Mouse (Mus musculus): Measurements from ENCODE around the gene Agmo.

Agmo gene

DNA sequence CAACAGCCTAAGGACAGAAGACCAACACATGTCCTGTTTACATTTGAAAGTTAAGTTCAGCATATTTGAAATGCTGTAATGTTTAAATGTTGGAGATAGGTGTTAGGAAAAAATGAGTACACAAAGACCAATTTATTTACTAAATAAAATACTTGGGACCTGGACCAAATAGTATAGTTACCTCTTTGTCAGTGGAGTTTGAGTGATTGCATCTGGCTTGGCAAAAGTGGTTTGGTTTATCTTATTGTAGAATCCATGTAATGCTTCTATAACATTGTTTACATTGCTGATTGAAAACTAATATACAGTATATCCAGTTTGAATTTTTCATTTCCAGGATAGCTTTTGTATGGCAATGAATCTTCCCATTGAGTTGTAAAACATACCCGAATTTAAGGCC lies 193.0 kb downstream of the Agmo start:
- DNase-seq = no peak

DNA sequence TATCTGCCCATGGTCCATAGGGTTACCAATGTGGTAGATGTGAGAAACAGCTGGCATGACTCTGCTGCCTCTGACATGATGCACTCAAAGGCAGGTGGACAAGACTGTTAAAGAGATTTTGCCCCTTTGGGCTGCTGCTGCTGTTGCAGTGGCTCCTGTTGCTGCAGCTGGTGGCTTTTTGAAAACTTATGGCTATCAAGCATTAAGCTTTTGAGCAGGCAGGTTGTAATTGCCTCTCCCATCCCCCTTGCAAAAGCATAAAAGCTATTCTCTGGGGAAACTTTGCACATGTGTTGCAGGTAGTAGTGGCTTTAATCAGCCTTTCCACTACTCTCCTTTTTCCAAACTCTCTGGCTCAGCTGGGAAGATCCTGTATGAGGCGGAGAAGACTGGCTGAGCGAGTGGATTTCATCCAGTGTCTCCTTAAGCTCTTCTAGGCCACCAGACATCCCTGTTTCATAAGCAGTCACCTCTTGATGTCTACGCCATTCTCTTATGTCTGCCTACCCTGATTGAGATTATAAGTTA lies 201.1 kb downstream of the Agmo start:
- no peak for DNase-seq

- DNase-seq = no peak
These were observed 203.8 kb downstream of the Agmo start for GRCm38 (mm10) chr12:37445255-37445654.

DNA sequence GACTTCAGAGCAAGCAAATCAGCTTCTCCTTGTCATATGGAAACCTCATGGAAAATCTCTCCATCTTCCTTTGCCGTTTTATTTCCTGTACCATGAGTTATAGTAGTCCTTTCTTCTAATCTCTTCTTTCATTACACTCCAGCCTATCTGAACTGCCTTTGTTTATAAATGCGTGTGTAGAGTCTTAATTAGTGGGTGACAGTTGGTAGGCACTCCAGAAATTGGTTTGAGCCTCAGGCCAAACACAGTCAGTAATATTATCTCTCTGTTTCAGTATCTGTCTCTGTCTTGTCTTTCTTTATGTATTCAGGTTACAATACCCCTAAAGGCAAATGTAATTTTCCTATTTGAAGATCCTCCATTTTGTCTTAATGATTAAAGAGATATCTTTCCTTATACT lies 208.2 kb downstream of the Agmo start:
- DNase-seq = no peak

DNA sequence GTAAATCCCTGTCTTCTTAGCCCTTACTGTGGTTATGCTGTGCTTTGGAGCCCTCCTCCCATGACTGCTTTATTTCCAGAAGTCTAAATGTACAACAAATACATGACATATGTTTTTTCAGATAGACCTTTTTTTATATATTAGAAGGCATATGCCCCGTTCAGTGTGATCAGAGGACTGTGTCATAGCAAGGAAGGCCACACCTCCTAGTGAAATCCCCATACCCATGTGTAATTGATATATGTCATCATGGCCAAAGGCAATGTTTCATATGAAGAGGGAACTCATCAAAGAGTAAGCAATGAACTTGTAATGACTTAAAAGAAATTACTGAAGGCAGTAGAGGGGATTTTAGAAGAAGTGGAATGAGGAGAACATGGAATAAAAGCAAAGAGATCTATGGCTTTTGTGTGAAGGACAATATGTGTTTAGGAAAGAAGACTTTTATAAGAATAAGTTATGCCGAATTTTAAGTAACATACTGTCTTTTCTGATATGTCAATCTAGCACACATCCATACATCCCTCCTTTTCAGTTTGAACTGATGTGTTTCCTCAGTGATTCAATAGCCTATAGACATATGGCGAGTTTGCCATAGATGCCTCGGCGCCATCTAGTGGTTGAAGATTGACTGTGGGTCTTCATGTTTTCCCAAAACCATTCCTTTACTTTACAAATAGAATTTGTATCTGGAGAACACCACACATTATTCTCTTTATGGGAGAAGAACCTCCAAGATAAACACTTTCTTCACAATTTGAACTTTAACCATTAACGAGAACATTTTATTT lies 209.1 kb downstream of the Agmo start:
- DNase-seq = peak; percentile 39

DNA sequence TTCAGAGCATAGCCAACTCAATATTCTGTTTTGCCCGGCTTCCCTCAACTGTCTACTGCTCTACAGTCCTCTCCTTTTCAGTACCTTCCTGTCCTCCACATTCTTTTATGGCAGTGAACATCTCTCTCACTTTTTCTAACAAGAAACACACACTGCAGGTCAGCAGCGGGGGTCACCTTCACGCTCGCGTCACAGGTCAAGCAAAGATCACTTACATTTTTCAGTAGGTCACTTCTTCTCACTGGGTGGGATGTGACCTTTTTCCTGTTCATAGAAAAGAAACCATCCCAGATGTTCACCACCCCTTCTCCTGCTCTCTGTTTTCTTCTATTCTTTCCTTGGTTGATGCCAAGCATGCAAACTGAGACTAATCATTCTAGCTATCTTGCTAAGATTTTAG lies 230.2 kb downstream of the Agmo start:
- DNase-seq = no peak

GRCm38 (mm10) chr12:37476849-37477248 lies 235.4 kb downstream of the Agmo start:
- no peak for DNase-seq

- DNase-seq = no peak
These were observed 246.6 kb downstream of the Agmo start for GRCm38 (mm10) chr12:37487991-37488390.

GRCm38 (mm10) chr12:37498871-37499270 lies 257.4 kb downstream of the Agmo start:
- DNase-seq = no peak

GRCm38 (mm10) chr12:37507406-37507805 lies 266.0 kb downstream of the Agmo start:
- DNase-seq = no peak

- no peak for DNase-seq
These were observed 266.4 kb downstream of the Agmo start for GRCm38 (mm10) chr12:37507826-37508225.

DNA sequence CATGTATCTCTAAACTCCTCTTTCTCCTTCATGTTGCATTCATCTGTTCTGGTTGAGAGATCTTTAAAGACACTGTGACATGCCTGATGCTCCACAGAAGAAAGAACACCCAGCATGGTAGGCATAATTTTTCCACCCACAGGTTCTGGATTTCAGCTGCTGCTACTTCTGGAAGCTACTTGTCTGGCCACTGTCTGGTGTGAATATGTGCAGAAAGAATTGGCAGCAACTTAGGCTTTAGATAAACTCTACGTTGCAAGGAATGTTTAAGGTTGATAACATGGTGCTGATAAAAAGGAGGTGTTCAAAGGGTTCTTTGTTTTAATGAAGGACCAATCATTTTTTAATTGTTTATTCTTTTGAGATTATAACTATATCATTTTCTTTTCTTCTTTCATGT lies 280.3 kb downstream of the Agmo start:
- no peak for DNase-seq

- no peak for DNase-seq
These were observed 283.2 kb downstream of the Agmo start for GRCm38 (mm10) chr12:37524662-37525061.

GRCm38 (mm10) chr12:37540994-37541393 lies 299.6 kb downstream of the Agmo start:
- no peak for DNase-seq

GRCm38 (mm10) chr12:37558284-37558683 lies 316.8 kb downstream of the Agmo start:
- no peak for DNase-seq

DNA sequence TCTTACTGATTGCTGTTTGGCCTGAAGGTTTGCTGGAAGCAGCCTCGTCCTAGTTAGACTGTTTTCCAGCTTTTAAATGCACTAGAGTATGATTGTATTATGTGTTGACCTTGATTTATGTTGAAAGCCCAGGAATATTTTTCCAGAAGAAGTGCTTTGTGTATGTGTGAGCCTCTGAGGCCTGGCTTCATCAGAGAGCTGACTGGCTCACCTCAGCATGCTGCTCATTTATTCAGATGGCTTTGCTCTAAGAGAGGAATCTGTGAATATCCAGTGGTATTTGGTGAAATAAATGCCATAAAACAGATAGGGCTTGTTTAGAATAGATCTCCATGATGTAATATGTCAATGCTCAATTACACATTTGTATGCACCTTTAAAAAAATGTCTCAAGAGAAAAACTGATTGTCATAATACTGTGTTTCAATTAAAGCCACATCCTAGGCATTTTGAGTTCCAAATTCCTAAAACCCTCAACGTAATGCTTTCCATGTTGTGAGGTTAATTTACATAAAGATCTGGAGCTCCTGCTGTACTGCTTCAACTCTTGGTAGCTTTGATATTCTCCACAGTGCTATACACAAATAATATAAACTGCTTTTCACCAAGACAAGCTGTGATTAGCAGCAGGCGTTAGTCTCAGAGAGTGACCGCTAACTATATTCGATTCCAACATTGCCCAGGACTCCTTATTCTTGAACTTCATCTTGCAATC lies 324.6 kb downstream of the Agmo start:
- no peak for DNase-seq

DNA sequence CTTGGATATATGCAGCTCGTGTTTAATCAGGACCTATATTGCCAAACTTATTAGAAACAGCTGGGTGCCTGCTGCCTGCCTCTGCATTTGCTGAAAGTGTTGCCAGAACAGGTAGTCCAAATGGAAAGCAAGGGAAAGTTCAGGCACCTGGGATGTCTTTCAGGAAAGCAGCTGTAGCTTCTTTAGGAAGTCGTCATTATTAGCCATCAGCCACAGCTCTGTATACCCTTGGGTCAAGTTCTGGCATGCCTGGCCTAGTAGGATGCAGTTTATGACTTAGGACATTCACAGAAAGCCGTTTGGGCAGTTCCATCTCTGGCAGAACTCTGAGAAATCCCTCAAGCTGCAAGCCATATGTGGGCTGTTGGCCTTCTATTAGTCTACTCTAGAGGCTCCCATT lies 330.5 kb downstream of the Agmo start:
- DNase-seq = no peak

DNA sequence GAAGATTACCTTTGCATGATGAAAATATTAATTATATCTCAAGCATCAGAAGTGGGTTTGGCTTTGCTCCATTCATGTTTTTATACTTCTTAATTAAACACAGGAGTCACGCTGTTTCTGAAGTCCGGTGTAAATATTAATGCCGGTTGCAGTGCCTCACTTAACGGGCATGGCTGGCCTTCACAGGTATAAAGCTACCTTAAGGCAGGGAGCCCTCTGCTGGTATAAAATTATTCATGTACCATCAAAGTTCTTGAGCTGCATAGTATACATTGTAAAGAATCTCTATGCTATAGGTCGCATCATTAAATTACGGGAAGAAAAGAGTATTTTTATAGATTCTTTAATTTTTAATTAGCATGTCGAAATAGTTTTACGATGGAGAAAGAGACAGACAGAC lies 341.3 kb downstream of the Agmo start:
- no peak for DNase-seq

- DNase-seq = no peak
These were observed 351.4 kb downstream of the Agmo start for GRCm38 (mm10) chr12:37592853-37593252.

GRCm38 (mm10) chr12:37612837-37613236 lies 371.4 kb downstream of the Agmo start:
- DNase-seq = no peak

- DNase-seq = no peak
These were observed 373.3 kb downstream of the Agmo start for GRCm38 (mm10) chr12:37614769-37615168.

- DNase-seq = no peak
These were observed 382.6 kb downstream of the Agmo start for GRCm38 (mm10) chr12:37624078-37624477.

Data from kidney, adult 18-20 months (tissue).